Mouse (Mus musculus) c-Kit-positive CD71-positive TER-119-negative erythroid progenitor cells, embryonic 14.5 days (primary cell): Measurements from ENCODE around the gene Rarres2.
"Not testable (repeated sequence)": the region's sequence is repeated elsewhere in the genome, so short reads cannot be mapped to it uniquely, and the experiment has no call there.

Experiments used
- DNase-seq: peaks from one replicate; pipeline ENCODE4 v3.0.0-alpha.2; 2013; ENCODE audit warnings: low read depth

Gene Rarres2

DNA sequence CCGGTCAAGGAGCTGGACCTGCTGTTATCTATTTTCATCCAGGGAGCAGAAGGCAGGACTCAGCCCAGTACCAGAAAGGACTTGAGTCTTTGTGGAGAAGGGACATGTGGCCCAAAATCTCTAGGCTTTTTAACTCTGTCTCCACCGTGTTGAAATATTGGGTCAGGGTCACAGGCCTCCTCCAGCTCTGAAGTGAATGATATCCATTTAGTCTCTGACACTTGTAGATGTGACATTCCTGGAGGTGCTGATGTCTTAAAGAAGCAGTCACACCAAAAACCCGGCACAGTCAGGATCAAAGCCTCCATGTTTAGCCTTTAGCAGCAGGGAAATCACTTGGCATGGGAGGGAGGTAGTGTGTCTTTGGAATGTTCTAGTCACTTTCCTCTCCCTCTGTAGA lies 31.9 kb downstream of the Rarres2 start:
- no peak for DNase-seq

DNA sequence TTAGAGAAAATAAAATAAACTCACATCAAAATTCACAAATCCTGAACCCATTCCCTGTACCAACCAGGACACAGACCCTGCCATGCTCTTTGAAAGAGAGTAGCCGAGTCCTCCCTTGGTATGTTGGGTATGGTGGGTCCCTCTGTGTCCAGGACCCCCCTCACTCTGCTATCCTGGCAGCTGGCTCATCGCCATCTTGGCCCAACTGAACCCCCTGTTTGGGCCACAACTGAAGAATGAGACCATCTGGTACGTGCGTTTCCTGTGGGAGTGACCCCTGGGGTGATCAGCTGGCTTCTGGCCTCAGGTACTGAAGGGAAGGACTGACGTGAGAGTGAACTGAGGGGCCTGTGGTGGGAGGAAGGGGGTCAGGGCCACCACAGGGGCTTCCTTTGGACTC lies 32.7 kb downstream of the Rarres2 start:
- no peak for DNase-seq

DNA sequence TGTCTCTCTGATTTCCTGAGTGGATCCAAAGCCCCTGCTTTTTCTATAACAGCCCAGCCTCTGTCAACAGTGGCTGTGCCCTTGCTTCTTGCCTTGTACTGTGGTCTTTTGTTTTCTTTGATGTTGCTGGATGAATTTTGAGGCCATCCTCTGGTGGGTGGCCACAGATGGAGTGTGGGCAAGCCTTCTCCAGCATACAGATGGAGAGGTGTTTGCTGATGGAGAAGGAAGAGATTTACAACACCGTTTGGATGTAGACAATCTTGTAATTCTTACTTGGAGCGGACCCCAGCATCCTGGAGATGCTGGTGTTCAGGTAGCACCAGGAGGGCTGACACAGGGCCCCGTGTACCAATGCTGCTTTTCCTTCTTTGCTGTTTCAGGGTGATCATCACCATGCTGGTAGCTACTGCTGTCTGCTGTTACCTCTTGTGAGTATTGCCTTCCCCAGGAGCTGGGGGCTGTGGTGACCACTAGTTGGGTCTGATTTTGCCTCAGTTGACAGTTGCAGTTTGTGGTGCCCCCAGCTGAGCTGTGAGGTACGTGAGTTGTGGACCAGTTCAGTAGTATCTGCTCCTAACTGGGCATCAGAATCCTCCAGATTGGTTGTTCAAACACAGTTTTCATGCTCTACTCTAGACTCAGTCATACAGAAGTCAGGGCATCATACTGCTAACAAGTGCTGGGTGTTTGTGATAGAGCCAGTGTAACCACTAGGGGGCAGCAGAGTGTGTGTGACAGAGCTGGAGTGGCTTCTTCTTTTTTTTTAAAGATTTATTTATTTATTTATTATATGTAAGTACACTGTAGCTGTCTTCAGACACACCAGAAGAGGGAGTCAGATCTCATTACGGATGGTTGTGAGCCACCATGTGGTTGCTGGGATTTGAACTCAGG lies 33.5 kb downstream of the Rarres2 start:
- DNase-seq: peak; percentile 48

DNA sequence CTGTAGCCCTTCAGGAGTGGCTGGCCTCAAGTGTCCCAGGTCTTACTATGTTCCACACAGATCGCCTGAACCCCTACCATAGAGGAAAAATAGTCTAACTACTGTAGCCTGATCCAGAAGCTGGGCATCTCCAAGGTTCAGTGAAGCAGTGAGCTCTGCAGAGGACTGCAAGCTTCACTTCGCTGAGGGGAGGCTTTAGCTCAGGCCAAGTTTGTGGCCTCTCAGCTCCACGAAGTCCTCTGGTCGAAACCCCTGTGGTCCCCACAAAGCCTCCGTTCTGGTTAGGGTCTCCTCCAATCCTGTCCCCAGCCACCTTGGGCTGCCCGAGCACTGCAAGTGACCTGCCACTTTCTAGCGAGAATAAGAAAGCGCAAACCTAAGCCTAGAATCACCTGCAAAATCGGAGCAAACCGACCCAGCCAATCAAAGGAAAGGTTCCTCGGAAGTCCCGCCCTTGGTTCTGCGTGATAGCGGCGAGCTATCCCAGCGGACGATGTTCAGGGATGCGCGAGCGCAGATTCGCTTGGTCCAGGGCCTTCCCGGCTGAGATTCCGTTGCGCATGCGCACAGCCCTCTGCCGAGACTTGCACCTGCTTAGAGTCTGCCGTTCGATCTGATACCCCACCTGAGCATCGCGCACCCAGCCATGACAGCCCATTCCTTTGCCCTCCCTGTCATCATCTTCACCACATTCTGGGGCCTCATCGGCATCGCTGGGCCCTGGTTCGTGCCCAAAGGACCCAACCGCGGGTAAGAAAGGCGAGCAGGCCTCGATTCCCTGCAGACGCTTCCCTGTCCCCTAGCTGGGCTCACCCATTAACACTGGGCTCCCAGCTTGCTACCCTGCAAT lies 35.3 kb downstream of the Rarres2 start, which contains the start of gene Atp6v0e2:
Atp6v0e2 (plus strand) TSS at position 511 of the 850 bp plus-strand sequence.
- DNase-seq: no peak

DNA sequence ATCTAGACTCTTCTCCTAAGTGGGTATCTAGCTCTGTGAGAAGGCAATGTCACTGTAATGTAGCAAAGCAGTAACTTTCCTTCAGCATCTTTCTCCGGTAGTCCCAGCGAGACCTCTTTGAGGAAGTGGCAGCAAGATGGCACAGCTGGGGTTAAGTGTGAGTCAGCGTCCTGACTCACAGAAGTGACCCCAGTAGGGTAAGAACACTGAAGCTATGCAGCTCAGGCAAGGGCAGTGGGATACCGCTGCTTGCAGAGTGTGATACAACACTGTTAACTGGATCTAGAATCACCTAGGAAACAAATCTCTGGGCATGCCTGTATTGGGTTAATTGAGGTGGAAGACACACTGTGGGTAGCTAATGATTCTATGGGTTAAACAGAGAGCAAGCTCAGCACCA lies 36.5 kb downstream of the Rarres2 start:
- no peak for DNase-seq

DNA sequence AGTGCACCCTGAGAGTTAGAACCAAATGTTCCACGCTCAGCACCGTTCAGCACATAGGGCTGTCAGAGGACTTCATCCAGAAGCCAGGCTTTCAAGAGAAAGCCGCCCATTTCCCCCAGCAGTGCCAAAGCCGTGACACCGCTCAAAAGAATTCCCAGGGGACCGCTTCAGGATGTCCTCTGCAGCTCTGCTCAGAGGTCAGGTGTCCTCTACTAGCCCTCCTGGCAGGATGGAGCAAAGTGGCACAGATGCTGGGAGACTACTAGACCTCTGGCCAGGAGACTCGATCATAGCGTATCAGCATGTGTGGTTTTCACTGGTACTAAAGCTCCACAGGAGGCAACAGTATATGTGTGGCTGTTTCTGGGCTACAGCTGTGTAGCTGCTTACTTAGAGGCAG lies 37.7 kb downstream of the Rarres2 start:
- DNase-seq: no peak

DNA sequence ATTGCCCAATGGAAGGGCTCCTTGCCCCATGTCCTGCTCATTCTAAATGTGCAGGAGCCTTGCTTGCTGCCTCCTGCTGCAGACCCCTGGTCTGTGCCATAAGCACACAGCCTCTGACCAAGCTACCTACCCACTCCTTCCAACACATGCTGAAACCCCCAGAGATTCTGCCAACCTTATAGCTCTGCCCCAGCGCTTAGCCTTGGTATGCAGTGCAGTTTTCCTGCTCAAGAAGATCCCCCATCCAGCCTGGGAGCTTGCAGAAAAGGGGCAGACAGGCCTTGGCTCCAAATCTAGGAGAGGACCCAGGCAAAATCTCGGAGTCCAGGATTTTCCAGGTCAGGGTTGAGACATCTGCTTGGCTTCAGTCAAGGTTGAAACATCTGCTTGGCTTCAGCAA lies 39.1 kb downstream of the Rarres2 start:
- no peak for DNase-seq

DNA sequence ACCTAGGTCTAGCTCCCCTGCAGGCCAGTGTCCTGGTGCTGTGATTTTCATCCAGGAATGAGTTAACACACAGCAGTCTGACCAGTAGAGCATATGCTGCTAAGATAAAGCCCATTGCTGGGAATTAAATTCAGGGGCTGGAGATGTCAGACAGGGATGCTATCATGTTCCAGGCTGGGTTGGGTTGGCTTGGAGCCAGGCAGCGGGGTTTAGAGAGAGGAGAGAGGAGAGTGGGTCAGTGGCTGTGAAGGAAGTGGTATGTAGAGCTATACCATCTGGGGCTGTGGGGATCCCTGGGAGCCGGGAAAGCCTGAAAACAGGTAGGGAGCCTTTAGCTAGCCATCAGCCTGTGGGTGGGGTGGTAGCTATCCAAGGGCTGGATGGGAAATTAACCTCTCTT lies 41.7 kb downstream of the Rarres2 start:
- DNase-seq: no peak

DNA sequence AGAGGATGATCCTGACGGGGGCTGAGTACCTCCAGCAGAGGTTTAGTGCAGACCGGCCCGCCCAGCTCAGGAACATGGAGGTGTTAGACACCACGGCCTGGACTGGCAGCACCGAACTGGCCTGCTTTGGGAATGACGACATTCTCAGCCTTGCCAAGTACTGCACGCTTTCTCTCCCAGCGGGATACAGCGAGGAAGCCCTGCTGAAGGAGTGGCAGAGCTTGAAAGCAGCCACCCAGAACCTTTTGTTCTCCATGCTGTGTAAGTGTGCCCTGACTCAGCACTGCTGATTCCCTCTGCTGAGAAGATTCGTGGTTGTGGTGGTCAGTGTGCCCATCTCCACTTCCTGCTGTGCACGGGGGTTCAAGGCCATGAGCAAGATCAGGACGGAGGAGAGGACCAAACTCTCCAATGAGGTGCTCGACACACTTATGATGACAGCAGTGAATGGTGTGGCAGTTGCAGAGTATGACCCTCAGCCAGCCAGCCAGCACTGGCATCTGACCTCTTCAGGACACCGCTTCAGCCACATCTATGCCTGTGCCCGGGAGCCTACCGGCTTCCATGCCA lies 42.6 kb downstream of the Rarres2 start:
- no peak for DNase-seq

DNA sequence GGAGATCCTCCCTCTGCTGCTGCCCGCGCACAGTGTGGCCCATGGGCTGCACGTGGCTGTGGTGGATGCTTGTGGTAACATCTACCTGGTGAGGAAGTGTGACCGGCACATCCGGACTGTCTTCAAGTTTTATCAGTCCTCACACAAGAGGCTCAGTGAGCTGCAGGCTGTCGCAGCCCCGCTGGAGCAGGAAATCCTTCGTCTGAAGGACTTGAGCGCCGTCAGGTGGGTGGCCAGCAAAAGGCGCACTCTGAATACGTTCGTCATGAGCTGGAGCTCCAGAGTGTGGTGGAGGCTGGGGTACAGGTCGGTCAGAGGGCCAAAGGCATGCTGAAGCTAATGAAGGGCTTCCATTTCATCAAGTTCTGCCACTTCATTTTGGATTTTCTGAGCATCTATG lies 43.3 kb downstream of the Rarres2 start:
- DNase-seq: no peak

DNA sequence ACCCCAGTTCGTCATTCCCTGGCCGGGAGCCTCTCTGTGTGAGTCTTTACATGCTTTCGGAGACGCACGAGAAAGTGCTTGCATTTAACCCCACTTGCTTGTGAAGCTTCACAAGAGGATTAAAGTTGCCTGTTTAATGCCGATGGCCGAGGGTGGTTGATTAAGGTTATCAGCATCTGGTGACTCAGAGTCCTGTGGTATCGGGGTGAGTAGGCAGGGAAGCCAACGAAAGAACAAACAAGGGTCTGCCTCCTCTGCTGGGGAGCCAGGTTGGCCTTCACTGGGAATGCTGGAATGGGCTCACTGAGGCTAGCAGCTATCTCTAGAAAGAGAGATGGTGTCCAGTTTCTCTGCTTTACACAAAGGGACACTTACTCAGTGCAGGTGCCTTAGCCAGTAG lies 44.7 kb downstream of the Rarres2 start:
- DNase-seq: no peak

DNA sequence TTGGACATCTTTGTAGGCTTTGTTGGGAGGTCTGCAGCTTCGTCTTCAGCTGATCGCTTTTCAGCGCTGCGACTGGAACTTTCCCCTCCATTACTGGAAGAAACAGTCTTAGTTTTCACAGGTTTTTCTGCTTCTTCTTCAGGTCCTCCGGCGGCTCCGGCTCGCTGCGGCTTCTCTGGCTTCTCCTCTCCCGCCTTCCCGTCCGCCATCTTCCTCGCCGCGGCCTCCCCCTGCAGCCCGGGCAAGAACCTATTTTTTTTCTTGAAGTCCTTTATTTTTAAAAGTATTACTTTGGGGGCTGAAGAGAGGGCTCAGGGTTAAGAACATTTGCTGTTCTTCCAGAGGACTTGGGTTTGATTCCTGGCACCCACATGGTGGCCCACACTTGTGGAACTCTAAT lies 47.7 kb downstream of the Rarres2 start:
- not testable (repeated sequence) for DNase-seq
